Mouse (Mus musculus) granulocyte monocyte progenitor cell, adult 5-6 weeks (primary cell): Measurements from ENCODE around the gene Ddx49. TPM values are rescaled to one million over a fixed set of nuclear protein-coding genes. Genes with fewer than 3 reads are reported as not detected.

Experiments
- ATAC-seq: replicated peaks from 2 replicates; pipeline ENCODE4 v1.8.0; 2016; ENCODE audit warnings: mild to moderate bottlenecking, moderate TSS enrichment, inconsistent platforms; ENCODE audit not compliant: poor library complexity, severe bottlenecking
- total RNA-seq, 2 experiments: library from RNA; stranded (forward) in 1 of 2; stranded (reverse) in 1 of 2; fragments of 200-712, 200-1000 nt in 1 of 2; fragments of >200 nt in 1 of 2; fragmentation: Nextera tagmentation in 1 of 2; gene quantifications; 2 replicates each; pipeline ENCODE4 v1.2.3; 2014 to 2017

The Ddx49 gene
- total RNA-seq (2014; fragmentation: Nextera tagmentation) (45.9 and 66.8 TPM in 2 replicates), total RNA-seq (2017) (139 and 177 TPM in 2 replicates)

- ATAC-seq: peak; percentile 89
Measured at GRCm38 (mm10) chr8:70302358-70302890, at the start of gene Ddx49, which contains the start of gene Cope. Gene Ddx49 (minus strand): TSS chr8:70302489. Gene Cope (plus strand): TSS chr8:70302518.

- ATAC-seq: no peak
Measured at GRCm38 (mm10) chr8:70352000-70352384, 49.7 kb upstream of the Ddx49 start.

GRCm38 (mm10) chr8:70351035-70351999, 49.0 kb upstream of the Ddx49 start:
- ATAC-seq: no peak

GRCm38 (mm10) chr8:70347860-70348420, 45.7 kb upstream of the Ddx49 start:
- ATAC-seq: no peak

- no peak for ATAC-seq
Measured at GRCm38 (mm10) chr8:70347443-70347842, 45.2 kb upstream of the Ddx49 start.

- ATAC-seq: no peak
Measured at GRCm38 (mm10) chr8:70344279-70344678, 42.0 kb upstream of the Ddx49 start.

- peak; percentile 36; the same call in 1 of the 2 replicates for ATAC-seq
Measured at GRCm38 (mm10) chr8:70343696-70344095, 41.4 kb upstream of the Ddx49 start.

GRCm38 (mm10) chr8:70343076-70343475, 40.8 kb upstream of the Ddx49 start:
- no peak for ATAC-seq

GRCm38 (mm10) chr8:70342007-70342406, 39.7 kb upstream of the Ddx49 start:
- peak; percentile 25; the same call in 1 of the 2 replicates for ATAC-seq

GRCm38 (mm10) chr8:70340659-70341058, 38.4 kb upstream of the Ddx49 start:
- ATAC-seq: no peak

- ATAC-seq: no peak
Measured at GRCm38 (mm10) chr8:70338931-70339330, 36.6 kb upstream of the Ddx49 start.

- ATAC-seq: no peak
Measured at GRCm38 (mm10) chr8:70332878-70333202, 30.6 kb upstream of the Ddx49 start.

GRCm38 (mm10) chr8:70332070-70332877, 30.0 kb upstream of the Ddx49 start:
- ATAC-seq: no peak

GRCm38 (mm10) chr8:70331526-70331925, 29.2 kb upstream of the Ddx49 start:
- ATAC-seq: no peak

GRCm38 (mm10) chr8:70330741-70331364, 28.6 kb upstream of the Ddx49 start:
- peak; percentile 46 for ATAC-seq

- peak; percentile 12; the same call in 1 of the 2 replicates for ATAC-seq
Measured at GRCm38 (mm10) chr8:70329835-70330740, 27.8 kb upstream of the Ddx49 start.

- no peak; the same call in 1 of the 2 replicates for ATAC-seq
Measured at GRCm38 (mm10) chr8:70329124-70329834, 27.0 kb upstream of the Ddx49 start, which contains the start of gene Gdf1. Gene Gdf1 (plus strand): TSS chr8:70329817.

- ATAC-seq: no peak
Measured at GRCm38 (mm10) chr8:70327512-70327911, 25.2 kb upstream of the Ddx49 start.
